8 mouse cellular contexts compared by ENCODE assay signal in the genomic region with DNA sequence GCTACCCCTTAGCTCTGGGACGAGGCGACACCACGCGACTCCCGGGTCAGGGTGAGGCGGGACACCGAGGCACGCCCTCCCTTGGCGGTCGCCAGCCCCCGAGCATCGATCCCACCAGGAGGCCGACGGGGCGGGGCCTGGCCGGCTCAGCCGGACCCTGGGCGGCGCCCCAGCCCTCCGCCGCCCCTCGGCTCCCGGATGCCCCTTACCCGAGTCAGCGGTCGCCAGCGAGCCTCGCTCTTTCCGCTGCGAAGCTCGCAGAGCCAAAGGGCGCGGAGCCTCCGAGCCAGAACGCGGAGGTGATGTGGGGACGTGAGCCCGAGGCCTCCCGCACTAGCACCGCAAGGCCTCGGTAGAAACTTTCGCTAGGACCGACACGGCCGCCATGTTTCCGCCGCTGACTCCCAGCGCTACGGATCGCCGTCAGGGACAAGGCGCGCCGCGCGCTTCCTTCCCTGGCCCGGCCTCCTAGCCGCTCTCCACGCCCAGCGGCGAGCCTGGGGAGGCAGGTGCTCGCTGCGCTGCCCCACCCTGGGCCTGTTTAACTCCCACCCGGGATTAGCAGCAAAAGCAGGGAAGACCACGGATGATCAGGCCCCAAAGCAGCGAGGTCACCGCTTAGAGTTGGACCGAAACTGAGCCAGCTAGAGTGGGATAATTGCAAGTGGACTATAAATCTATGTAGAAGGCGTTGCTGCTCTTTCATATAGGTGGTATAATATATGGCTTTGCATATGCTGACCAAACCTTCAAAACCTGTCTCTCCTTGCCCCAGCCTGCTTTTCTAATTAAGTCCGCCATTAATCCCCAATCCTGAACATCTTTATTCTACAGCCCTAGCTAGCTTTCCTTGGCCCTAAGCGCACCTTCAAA. TPM values are rescaled to one million over a fixed set of nuclear protein-coding genes. Genes with fewer than 3 reads are reported as not detected.
A peak's percentile ranks its signal among the peaks of the same experiment; 100 is the strongest.
DNase-seq lines count a peak whose midpoint lies in the region; ATAC-seq lines count a peak whose summit lies in the region.

TSS of gene Tmem168 (minus strand) at position 480 of the 873 bp plus-strand sequence.

- peak within 1 kb of the TSS; percentile 54 for H3K4me2 ChIP-seq in hindbrain, embryonic 12.5 days (replicated peaks)

- peaks cover 10% of the 10 kb centered on the region for H3K4me1 ChIP-seq in hindbrain, embryonic 12.5 days

- no peaks in the 10 kb centered on the region for H3K27me3 ChIP-seq in hindbrain, embryonic 12.5 days

- H3K4me3 ChIP-seq in hindbrain, embryonic 12.5 days: peak within 1 kb of the TSS; percentile 66

- 2% methylated on average over 71 of the region's 71 CpGs for WGBS in hindbrain, embryonic 12.5 days

- H3K36me3 ChIP-seq in hindbrain, embryonic 12.5 days: no peaks in the 10 kb centered on the region

- peak within 1 kb of the TSS; percentile 94 for H3K27ac ChIP-seq in hindbrain, embryonic 12.5 days

- DNase-seq in R1 (ENCODE audit: low read depth, low spot score): peak; percentile 87
- peak; percentile 95 to 97 for DNase-seq in cerebellum, postnatal 14 days
- DNase-seq in frontal cortex, postnatal 14 days (ENCODE audit: low spot score in 2 of 2): peak; percentile 85 to 91
- DNase-seq in layer of hippocampus, postnatal 25 days (ENCODE audit: extremely low spot score in 1 of 2, low spot score in 1 of 2): peak; percentile 92 to 93
- peak; percentile 95 for DNase-seq in lung, postnatal 14 days
- peak; percentile 95 for DNase-seq in ovary, postnatal 36 days (ENCODE audit: low spot score)
- peak; percentile 93 for DNase-seq in thymus, postnatal 14 days

- H3K9ac ChIP-seq in hindbrain, embryonic 12.5 days: peak within 1 kb of the TSS; percentile 78

- no peaks in the 10 kb centered on the region for H3K9me3 ChIP-seq in hindbrain, embryonic 12.5 days (replicated peaks)

- ATAC-seq in hindbrain, embryonic 12.5 days (ENCODE audit: low FRiP score): peak; percentile 98

RNA-seq across cellular contexts. Expression of gene Tmem168, which starts in this region (rescaled TPM):
- 34.0 and 39.4 TPM in 2 replicates for polyA plus RNA-seq in hindbrain, embryonic 12.5 days (2016; fragmentation: Nextera tagmentation; extraction: Ambion mirVana)
- 10 to 100 TPM; 14.3 to 15.2 TPM for total RNA-seq in layer of hippocampus, postnatal 25 days (2021)

Comparison
In these comparisons a context has a peak if more than half of its experiments do, and no peak if none do; other contexts are left out.
1. Peak in every context shown above with its lines: DNase-seq, ATAC-seq, H3K4me3 ChIP-seq and H3K27ac ChIP-seq.